Mouse (Mus musculus) liver, embryonic 14.5 days (tissue): Measurements from ENCODE around the gene Khdrbs1.

ENCODE experiments used
- CTCF ChIP-seq: IDR thresholded peaks from 2 replicates; pipeline ENCODE4 v1.5.1; 2016; ENCODE audit warnings: antibody characterized with exemption, low read depth, control low read depth
- EP300 ChIP-seq: IDR thresholded peaks from 2 replicates; pipeline ENCODE4 v1.6.1; 2016; ENCODE audit warnings: antibody characterized with exemption, low read depth

DNA sequence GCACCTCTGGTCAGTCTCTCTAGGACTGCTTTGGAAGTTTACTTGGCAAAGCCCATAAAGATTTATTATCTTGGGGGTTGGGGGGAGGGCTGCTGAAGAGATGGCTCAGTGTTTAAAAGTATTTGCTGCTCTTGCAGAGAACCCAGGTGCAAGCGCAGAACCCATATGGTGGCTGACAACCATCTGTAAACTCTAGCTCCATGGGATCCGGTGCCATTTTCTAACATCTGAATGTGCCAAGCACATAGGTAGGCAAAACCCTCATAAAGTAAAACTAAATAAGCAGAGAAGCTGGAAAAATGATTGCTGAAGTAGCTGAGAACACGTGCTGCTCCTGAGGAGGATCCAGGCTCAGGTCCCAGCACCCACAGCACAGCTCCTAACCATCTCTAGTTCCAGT, 80.5 kb downstream of the Khdrbs1 start:
- TF ChIP-seq EP300 (no peak), CTCF (no peak)
